Mouse (Mus musculus) liver, adult 2 months (tissue): ENCODE measurements around the gene Blvrb.

Experiments used
- CTCF ChIP-seq: fragments of 200-500 bp; IDR thresholded peaks from 2 replicates; pipeline ENCODE4 v1.5.1; 2011; ENCODE audit warnings: low read depth, low read length, control low read depth
- POLR2A ChIP-seq: fragments of 200-500 bp; IDR thresholded peaks from 2 replicates; pipeline ENCODE4 v1.6.1; 2011; ENCODE audit warnings: low read length, control low read depth; ENCODE audit not compliant: insufficient read depth; ENCODE audit errors: extremely low read depth

- TF ChIP-seq CTCF: no peak
- no peak for TF ChIP-seq POLR2A
These were observed 33.8 kb downstream of the Blvrb start for GRCm38 (mm10) chr7:27481627-27481969.
